In the genomic region with DNA sequence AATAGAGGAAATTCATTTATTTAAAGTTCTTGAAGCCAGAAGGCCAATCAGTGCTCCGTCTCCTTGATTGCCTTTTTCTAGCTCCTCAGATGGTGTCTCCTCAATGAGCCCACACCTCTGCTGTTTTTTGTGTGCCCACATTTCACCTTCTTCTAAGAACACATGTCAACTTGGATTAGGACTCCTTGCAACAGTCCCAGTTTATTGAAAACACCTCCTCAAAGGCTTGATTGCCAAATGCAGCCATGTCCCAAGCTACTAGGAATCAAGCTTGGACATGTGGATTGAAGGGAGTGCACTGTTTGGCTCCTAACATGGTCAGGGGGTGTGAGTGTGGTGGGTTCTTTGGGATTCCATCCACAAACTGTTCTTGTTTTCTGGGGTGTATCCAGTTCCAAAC, we compare ENCODE assay signal across 23 mouse cellular contexts.
A peak's percentile ranks its signal among the peaks of the same experiment; 100 is the strongest.
DNase-seq lines count a peak whose midpoint lies in the region; TF ChIP-seq lines count a peak whose summit lies in the region.
"Had no signal": no experiment of that assay in that cellular context is flagged by ENCODE, and none has a peak within 500 bp of the region (broad histone marks: within the 10 kb centered on the region; RNA-seq: fewer than 3 reads in every experiment).

No protein-coding gene starts in this region.

- WGBS in kidney, adult 2 months: 78% methylated on average over 1 of the region's 1 CpGs
- 92% methylated on average over 1 of the region's 1 CpGs for WGBS in thymus, adult 2 months

- intact Hi-C loops in left cerebral cortex, adult 2 months (cut with DNase I): loop anchor here (1.0 to 2.0 kb wide), 2 partner anchors 57 to 245 kb away; a partner anchor contains a TSS
- intact Hi-C loops in left cerebral cortex, postnatal 10 days (cut with DNase I): no loop called here

- no peaks in the 10 kb centered on the region for H3K36me3 ChIP-seq in kidney, adult 2 months (ENCODE audit: control insufficient read depth, insufficient read depth, low read length)
- no peaks in the 10 kb centered on the region for H3K36me3 ChIP-seq in thymus, adult 2 months (ENCODE audit: control insufficient read depth, insufficient read depth, low read length)
- H3K36me3 ChIP-seq: embryonic facial prominence, embryonic 15.5 days; heart, embryonic 15.5 days had no signal

- H3K4me3 ChIP-seq in kidney, adult 2 months (ENCODE audit: insufficient read depth, low read depth, low read length): no peak overlapping the region
- H3K4me3 ChIP-seq in left cerebral cortex, adult 2 months: no peak overlapping the region
- no peak overlapping the region for H3K4me3 ChIP-seq in thymus, adult 2 months (ENCODE audit: control insufficient read depth, insufficient read depth, low read length)
- H3K4me3 ChIP-seq: embryonic facial prominence, embryonic 15.5 days; gastrocnemius, adult 2 months; heart, embryonic 15.5 days had no signal

- TF ChIP-seq CTCF in kidney, adult 2 months (conservative IDR thresholded peaks at IDR 0.05; ENCODE audit: insufficient read depth, insufficient read length, low read depth, low read length): no peak
- TF ChIP-seq CTCF in left cerebral cortex, adult 2 months (IDR thresholded peaks at IDR 0.05): no peak
- no peak for TF ChIP-seq CTCF in thymus, adult 2 months (IDR thresholded peaks at IDR 0.05; ENCODE audit: borderline replicate concordance, control insufficient read depth, extremely low read depth, insufficient read depth, low read length, poor library complexity)

- no peaks in the 10 kb centered on the region for H3K4me1 ChIP-seq in kidney, adult 2 months (ENCODE audit: control insufficient read depth, insufficient read depth, low read length)
- no peaks in the 10 kb centered on the region for H3K4me1 ChIP-seq in thymus, adult 2 months (replicated peaks; ENCODE audit: control insufficient read depth, insufficient read depth, low read length)
- H3K4me1 ChIP-seq: embryonic facial prominence, embryonic 15.5 days; heart, embryonic 15.5 days had no signal

- no peaks in the 10 kb centered on the region for H3K27me3 ChIP-seq in kidney, adult 2 months (replicated peaks; ENCODE audit: control insufficient read depth, insufficient read depth, low read length)
- no peaks in the 10 kb centered on the region for H3K27me3 ChIP-seq in thymus, adult 2 months (ENCODE audit: control insufficient read depth, insufficient read depth, low read length)
- H3K27me3 ChIP-seq: embryonic facial prominence, embryonic 15.5 days; heart, embryonic 15.5 days had no signal

- no peak for DNase-seq in kidney, adult 2 months
- no peak for DNase-seq in kidney, postnatal 4 days
- DNase-seq in left cerebral cortex, adult 2 months (ENCODE audit: extremely low spot score in 1 of 2, low spot score in 2 of 2): peak in 1 of 2 experiments; percentile 33
- DNase-seq in left cerebral cortex, postnatal 10 days (ENCODE audit: extremely low spot score in 1 of 2, low spot score in 2 of 2): no peak
- DNase-seq in thymus, postnatal 0 days (ENCODE audit: low spot score): peak; percentile 2
- DNase-seq in thymus, postnatal 10 days (ENCODE audit: low spot score in 2 of 2): no peak
- no peak for DNase-seq in thymus, adult 2 months
- DNase-seq: adrenal gland, postnatal 36 days; cerebellum, adult 11 months; cerebellum, adult 9-11 months; gastrocnemius, adult 2 months; heart, postnatal 4 days; kidney, adult 18-20 months; liver; lung, postnatal 4 days; midbrain, embryonic 14.5 days; retina, postnatal 1 day; thymus, postnatal 25 days had no signal

- no peak for TF ChIP-seq POLR2A in kidney, adult 2 months (IDR thresholded peaks at IDR 0.05; ENCODE audit: low read depth, low read length)
- no peak for TF ChIP-seq POLR2A in thymus, adult 2 months (IDR thresholded peaks at IDR 0.05; ENCODE audit: control insufficient read depth, extremely low read depth, insufficient read depth, low read length, poor library complexity)

- H3K27ac ChIP-seq in kidney, adult 2 months (ENCODE audit: insufficient read depth, low read depth, low read length): peak overlapping the region; percentile 31; the same call in 1 of the 2 replicates
- H3K27ac ChIP-seq in left cerebral cortex, adult 2 months: peak overlapping the region; percentile 60
- H3K27ac ChIP-seq in thymus, adult 2 months (ENCODE audit: control insufficient read depth, insufficient read depth, low read length): no peak overlapping the region
- H3K27ac ChIP-seq: embryonic facial prominence, embryonic 15.5 days; gastrocnemius, adult 2 months; heart, embryonic 15.5 days; hindbrain, embryonic 14.5 days; kidney, postnatal 0 days; stomach, postnatal 0 days had no signal
